Mouse (Mus musculus): ENCODE results near the gene Slc6a6.

- TF ChIP-seq CTCF (IDR thresholded peaks at IDR 0.05; ENCODE audit: low read depth) (no peak), EP300 (IDR thresholded peaks at IDR 0.05; ENCODE audit: low read depth) (no peak)
Measured at GRCm38 (mm10) chr6:91728939-91729619, 45.2 kb downstream of the Slc6a6 start.

Measured in heart, postnatal 0 days (tissue).